Mouse (Mus musculus) mouse embryonic stem cell (cell line): ENCODE data around the gene Klf13.

ENCODE experiments used
- in situ Hi-C, 2 experiments: fragments of 300-500 bp; cut with MboI; formaldehyde crosslinking; loops; 1 replicate in 1 of 2; 3 replicates in 1 of 2; pipeline ENCODE4 v1.14.3; 2019 to 2020; ENCODE audit warnings: low sequenced_read_pairs in 2 of 2, low pct_unique_long_range_greater_than_20kb in 1 of 2, mixed read lengths in 1 of 2; ENCODE audit not compliant: unreplicated experiment in 1 of 2

Gene Klf13

GRCm38 (mm10) chr7:63930766-63931165 lies 7.9 kb downstream of the Klf13 start:
- in situ Hi-C loops: no loop called here

- in situ Hi-C loops: no loop called here
These were observed 8.6 kb downstream of the Klf13 start for GRCm38 (mm10) chr7:63930132-63930531.

GRCm38 (mm10) chr7:63929080-63929479 lies 9.6 kb downstream of the Klf13 start:
- in situ Hi-C loops: no loop called here

GRCm38 (mm10) chr7:63927121-63927520 lies 11.6 kb downstream of the Klf13 start:
- in situ Hi-C loops: no loop called here

- in situ Hi-C loops: no loop called here
These were observed 12.2 kb downstream of the Klf13 start for GRCm38 (mm10) chr7:63926492-63926891.

- in situ Hi-C loops: no loop called here
These were observed 13.0 kb downstream of the Klf13 start for GRCm38 (mm10) chr7:63925413-63926360.

- in situ Hi-C loops: no loop called here
These were observed 13.8 kb downstream of the Klf13 start for GRCm38 (mm10) chr7:63924747-63925412.

- in situ Hi-C loops: no loop called here
These were observed 14.6 kb downstream of the Klf13 start for GRCm38 (mm10) chr7:63924151-63924550.

GRCm38 (mm10) chr7:63922975-63923374 lies 15.7 kb downstream of the Klf13 start:
- in situ Hi-C loops: no loop called here

- in situ Hi-C loops: no loop called here
These were observed 16.1 kb downstream of the Klf13 start for GRCm38 (mm10) chr7:63922571-63922970.

GRCm38 (mm10) chr7:63921909-63922562 lies 16.7 kb downstream of the Klf13 start:
- in situ Hi-C loops: no loop called here

- in situ Hi-C loops: no loop called here
These were observed 19.6 kb downstream of the Klf13 start for GRCm38 (mm10) chr7:63918771-63919768.

GRCm38 (mm10) chr7:63917693-63918092 lies 21.0 kb downstream of the Klf13 start:
- in situ Hi-C loops: no loop called here

- in situ Hi-C loops: no loop called here
These were observed 22.3 kb downstream of the Klf13 start, which contains the start of gene E030018B13Rik for GRCm38 (mm10) chr7:63916268-63916907. Gene E030018B13Rik (plus strand): TSS chr7:63916857.

GRCm38 (mm10) chr7:63914891-63915290 lies 23.8 kb downstream of the Klf13 start:
- in situ Hi-C loops: no loop called here

- in situ Hi-C loops: no loop called here
These were observed 24.7 kb downstream of the Klf13 start for GRCm38 (mm10) chr7:63913724-63914692.
